Mouse (Mus musculus) E14TG2a.4 (cell line): ENCODE data around the gene Gria1.

Experiments
- CTCF ChIP-seq: conservative IDR thresholded peaks from 2 replicates; pipeline ENCODE4 v1.5.1; 2014; ENCODE audit warnings: low read length
- POU5F1 ChIP-seq: IDR thresholded peaks from 2 replicates; pipeline ENCODE4 v1.6.1; 2014; ENCODE audit warnings: low read length, borderline replicate concordance

DNA sequence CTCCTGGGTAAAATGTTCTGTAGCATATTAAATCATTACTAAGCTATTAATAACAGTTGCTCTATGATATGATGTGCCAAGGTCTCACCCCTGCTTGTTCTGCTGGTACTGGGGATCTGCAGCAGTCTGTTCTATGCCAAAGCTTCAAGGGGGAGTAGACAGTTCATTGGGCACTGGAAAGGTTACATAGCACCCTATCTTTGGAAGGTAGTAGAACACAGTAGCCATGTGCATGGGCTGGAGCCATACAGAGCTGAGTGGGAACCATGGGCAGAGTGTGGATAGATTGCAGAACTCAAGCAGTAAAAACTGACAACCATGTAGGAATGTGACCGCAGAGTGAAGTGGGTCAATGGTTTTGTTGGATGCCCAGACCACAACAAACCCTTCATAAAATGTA, 295.7 kb downstream of the Gria1 start:
- TF ChIP-seq CTCF = no peak
- TF ChIP-seq POU5F1 = no peak
